Mouse (Mus musculus) spleen, embryonic (tissue): ENCODE data around the gene Egfl7.

Experiments used
- CTCF ChIA-PET: fragments of 350-600 bp; sonication (Branson Sonifier 250); formaldehyde crosslinking; loops from one replicate; lab custom pipeline; 2022; lab: Charles Lee

The Egfl7 gene

GRCm38 (mm10) chr2:26637316-26637932 lies 57.6 kb downstream of the Egfl7 start:
- CTCF ChIA-PET: no interaction called here

DNA sequence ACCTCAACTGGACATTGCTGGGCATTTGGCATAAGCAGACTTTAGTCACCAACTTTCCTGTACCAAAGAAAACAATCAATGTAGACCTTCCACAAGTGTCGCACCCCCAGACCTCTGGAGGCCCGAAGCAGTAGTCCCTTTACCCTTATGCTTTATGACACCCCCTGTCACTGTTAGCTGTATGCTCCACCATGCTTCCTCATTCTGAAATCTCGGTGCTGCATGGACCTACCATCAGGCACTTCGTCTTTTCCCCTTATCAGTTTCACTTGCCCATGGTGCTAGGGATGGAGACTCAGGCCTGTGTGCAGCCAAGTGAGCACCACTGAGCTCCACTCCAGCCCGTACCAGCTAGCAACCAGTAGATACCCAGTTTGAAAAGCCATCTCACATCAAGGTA lies 58.2 kb downstream of the Egfl7 start:
- CTCF ChIA-PET: no interaction called here

GRCm38 (mm10) chr2:26638572-26638971 lies 58.8 kb downstream of the Egfl7 start:
- CTCF ChIA-PET: interaction anchor here (0.5 kb wide), 1 partner anchor 221 kb away, joined by 5 read pairs; no protein-coding TSS in a partner anchor

- CTCF ChIA-PET: interaction anchor here (0.5 kb wide), 1 partner anchor 221 kb away, joined by 5 read pairs; no protein-coding TSS in a partner anchor
These were observed 59.3 kb downstream of the Egfl7 start for GRCm38 (mm10) chr2:26639083-26639482.

DNA sequence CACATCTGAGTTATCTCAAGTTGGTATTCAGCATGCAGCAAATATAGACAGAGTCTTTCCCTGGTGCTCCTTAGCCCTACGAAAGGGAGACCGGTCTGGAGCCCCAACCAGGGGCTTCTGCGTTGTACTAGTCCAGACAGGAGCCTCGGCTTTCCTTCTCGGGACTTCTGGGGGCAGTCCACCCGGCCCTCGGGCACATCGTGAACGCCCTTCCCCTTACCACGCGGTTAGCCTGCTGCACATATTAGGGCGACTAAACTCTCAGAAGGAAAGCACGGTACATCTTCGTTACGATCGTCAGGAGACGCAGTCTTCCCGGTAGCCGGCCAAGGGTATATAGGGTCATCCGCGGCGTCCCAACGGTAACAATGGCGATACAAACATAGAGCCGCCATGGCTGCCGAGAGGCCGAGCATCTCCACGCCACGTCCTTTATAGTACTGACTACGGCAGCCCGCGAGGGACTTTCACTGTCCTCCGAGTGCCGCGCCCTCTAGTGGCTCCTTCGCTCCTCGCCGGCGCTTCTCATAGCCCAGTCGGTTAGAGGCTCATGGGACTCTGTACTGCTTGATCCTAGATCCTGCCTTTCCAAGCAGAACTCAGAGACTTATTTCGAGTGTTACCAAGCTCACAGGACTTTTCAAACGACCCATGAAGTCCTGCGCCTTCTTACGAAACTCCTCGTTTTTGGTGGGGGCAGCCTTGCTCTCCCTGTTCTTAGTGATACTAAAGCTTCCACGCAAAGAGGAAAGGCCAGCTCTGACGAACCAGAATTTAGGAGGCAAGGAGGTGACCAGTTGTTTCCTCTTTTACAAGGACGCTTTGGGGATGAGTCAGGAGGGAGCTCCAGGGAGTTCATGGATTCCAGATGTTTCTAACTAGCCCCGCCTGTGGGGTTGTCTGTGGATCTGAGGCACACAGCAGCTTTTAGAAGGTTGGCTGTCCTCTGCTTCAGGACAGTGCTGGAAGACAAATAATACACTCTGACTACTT lies 60.3 kb downstream of the Egfl7 start:
- CTCF ChIA-PET: no interaction called here

DNA sequence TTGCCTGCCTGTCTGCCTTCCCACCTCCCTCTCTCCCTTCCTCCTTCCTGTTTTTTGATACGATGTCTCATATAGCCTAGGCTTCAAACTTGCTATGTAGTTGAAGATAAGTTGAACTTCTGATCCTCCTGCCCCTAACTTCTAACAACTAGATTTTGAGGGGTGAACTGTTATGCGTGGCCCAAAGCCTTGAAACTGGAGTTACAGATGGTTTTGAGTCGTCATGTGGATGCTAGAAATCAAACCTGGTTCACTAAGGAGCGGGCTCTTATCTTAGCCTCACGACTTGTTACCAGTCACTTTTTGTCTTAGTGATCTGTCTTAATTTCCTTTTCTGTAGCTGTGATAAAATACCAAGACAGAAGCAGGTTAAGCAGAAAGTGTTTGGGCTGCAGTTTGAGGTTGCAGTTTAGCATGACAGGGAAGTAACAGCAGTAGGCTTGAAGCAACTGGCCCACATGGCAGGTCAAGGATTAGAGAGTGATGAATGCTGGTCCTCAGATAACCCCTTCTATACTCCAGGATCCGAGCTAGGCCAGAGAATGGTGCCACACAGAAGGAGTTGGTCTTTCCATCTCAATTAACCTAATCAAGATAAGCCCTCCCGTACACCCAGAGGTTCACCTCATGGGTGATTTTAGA lies 61.3 kb downstream of the Egfl7 start:
- CTCF ChIA-PET: no interaction called here
